Mouse (Mus musculus): ENCODE data around the gene Taar4.

Taar4 gene

GRCm38 (mm10) chr10:24007034-24007433, 46.7 kb downstream of the Taar4 start:
- DNase-seq (ENCODE audit: low read depth), result no peak

- DNase-seq (ENCODE audit: low read depth), result no peak
These were observed 47.8 kb downstream of the Taar4 start for GRCm38 (mm10) chr10:24008143-24008542.
